Mouse (Mus musculus): ENCODE measurements around the gene Vax1.

DNA sequence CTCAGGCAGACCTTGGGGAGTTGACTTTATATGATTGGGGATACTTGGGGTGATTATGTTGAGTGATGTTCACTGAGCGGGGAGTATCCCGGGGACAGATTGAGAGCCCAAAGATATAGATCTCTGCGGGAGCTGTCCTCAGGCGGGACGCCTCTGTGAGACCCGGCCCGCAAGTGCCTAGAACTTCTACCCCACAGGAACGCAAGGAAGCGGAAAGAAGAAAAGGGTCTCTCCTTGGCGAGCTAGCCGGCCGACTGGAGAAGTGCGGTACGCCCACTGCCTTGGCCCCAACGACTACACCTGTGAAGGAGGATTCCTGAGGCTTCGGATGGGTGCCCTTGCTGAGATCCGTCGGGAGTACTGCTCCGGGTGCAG lies 2.0 kb upstream of the Vax1 start:
- TF ChIP-seq CTCF (IDR thresholded peaks at IDR 0.05; ENCODE audit: extremely low read depth, insufficient read depth, low read length): no peak
- TF ChIP-seq POLR2A (IDR thresholded peaks at IDR 0.05; ENCODE audit: extremely low read depth, insufficient read depth, low read length): no peak

Data from cortical plate, adult 2 months (tissue).